Mouse (Mus musculus): Measurements from ENCODE around the gene Atp6v0a1.

DNA sequence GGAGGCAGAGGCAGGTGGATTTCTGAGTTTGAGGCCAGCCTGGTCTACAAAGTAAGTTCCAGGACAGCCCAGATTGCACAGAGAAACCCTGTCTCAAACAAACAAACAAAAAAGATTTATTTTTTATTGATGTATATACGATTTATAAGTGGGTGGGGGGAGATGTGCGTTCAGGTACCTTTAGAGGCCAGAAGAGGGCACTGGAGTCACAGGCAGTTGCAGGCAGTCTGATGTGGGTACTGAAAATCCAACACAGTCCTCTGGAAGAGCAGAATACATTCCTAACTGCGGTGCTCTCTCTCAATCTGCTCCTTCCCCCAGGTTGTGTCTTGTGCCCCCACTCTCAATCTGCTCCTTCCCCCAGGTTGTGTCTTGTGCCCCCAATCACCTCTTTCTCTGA lies 23.6 kb upstream of the Atp6v0a1 start:
- TF ChIP-seq POLR2A (IDR thresholded peaks at IDR 0.05; ENCODE audit: borderline replicate concordance, control insufficient read depth, low read depth, low read length): no peak
- peak; percentile 71 for TF ChIP-seq CTCF (IDR thresholded peaks at IDR 0.05; ENCODE audit: control insufficient read depth, insufficient read depth, low read length)
